Mouse (Mus musculus): ENCODE data around the gene Rapgef4. TPM values are rescaled to one million over a fixed set of nuclear protein-coding genes. Genes with fewer than 3 reads are reported as not detected.

Gene Rapgef4
- polyA plus RNA-seq, 1 experiment from 2014 or later = 12.5 TPM

Other genes with a start within 250 kb of the Rapgef4 start
- gene Itga6, start 235.6 kb upstream of the Rapgef4 start, polyA plus RNA-seq (2015; fragmentation: Nextera tagmentation; extraction: Ambion mirVana) = 17.6 and 19.6 TPM in 2 replicates
- 13.9 and 14.4 TPM in 2 replicates for gene Pdk1, start 108.0 kb upstream of the Rapgef4 start, polyA plus RNA-seq (2015; fragmentation: Nextera tagmentation; extraction: Ambion mirVana)